Mouse (Mus musculus) macrophage (primary cell): ENCODE results near the gene Zfp385c. TPM values are rescaled to one million over a fixed set of nuclear protein-coding genes. Genes with fewer than 3 reads are reported as not detected.

Experiments
- H3K27ac ChIP-seq: fragments of 350-480 bp; formaldehyde crosslinking; 2 replicates; pipeline ENCODE4 v1.9.0; 2021
- H3K36me3 ChIP-seq: fragments of 350-480 bp; formaldehyde crosslinking; 2 replicates; pipeline ENCODE4 v1.9.0; 2021; ENCODE audit errors: inconsistent target
- H3K4me3 ChIP-seq: fragments of 350-480 bp; formaldehyde crosslinking; 2 replicates; pipeline ENCODE4 v1.9.0; 2021; ENCODE audit errors: inconsistent target
- H3K79me2 ChIP-seq: fragments of 350-480 bp; formaldehyde crosslinking; 2 replicates; pipeline ENCODE4 v1.9.0; 2021; ENCODE audit errors: inconsistent target
- WGBS: methylation state at CpG from one replicate; pipeline ENCODE4 v1.1.7; 2026; ENCODE audit warnings: inconsistent platforms; ENCODE audit not compliant: missing documents; 5-methylcytosine and 5-hydroxymethylcytosine counted together
- polyA plus RNA-seq: library from polyadenylated mRNA; stranded (reverse); fragments of 250-400 nt; gene quantifications from 3 replicates; pipeline ENCODE4 v1.2.4, GENCODE M21; 2018; ENCODE audit warnings: inconsistent platforms

The Zfp385c gene
- polyA plus RNA-seq, 1 experiment from 2014 or later = 1.2 TPM

DNA sequence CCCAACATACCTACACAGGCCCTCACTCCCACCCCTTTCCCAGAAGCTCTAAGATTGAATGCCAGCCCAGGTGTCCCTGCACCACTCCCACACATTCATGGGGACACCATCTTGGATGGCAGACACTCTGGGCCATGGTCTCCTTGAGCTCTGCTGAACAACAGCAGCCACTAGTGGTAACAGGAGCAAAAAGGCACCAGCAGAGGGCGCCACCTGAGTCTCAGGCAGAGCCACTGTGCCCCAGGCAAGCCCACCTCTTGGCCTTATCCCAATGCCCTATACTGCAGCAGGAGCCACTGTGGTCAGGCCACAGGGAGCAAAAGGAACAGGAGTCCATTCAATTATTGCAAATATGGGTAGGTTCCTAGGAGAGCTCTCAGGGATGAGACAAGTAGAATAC lies 46.0 kb downstream of the Zfp385c start:
- Histone ChIP-seq H3K36me3 (no peaks in the 10 kb centered on the region), H3K79me2 (no peaks in the 10 kb centered on the region), H3K27ac (no peak overlapping the region), H3K4me3 (no peak overlapping the region)
- 0% methylated on average over 1 of the region's 1 CpGs for WGBS

DNA sequence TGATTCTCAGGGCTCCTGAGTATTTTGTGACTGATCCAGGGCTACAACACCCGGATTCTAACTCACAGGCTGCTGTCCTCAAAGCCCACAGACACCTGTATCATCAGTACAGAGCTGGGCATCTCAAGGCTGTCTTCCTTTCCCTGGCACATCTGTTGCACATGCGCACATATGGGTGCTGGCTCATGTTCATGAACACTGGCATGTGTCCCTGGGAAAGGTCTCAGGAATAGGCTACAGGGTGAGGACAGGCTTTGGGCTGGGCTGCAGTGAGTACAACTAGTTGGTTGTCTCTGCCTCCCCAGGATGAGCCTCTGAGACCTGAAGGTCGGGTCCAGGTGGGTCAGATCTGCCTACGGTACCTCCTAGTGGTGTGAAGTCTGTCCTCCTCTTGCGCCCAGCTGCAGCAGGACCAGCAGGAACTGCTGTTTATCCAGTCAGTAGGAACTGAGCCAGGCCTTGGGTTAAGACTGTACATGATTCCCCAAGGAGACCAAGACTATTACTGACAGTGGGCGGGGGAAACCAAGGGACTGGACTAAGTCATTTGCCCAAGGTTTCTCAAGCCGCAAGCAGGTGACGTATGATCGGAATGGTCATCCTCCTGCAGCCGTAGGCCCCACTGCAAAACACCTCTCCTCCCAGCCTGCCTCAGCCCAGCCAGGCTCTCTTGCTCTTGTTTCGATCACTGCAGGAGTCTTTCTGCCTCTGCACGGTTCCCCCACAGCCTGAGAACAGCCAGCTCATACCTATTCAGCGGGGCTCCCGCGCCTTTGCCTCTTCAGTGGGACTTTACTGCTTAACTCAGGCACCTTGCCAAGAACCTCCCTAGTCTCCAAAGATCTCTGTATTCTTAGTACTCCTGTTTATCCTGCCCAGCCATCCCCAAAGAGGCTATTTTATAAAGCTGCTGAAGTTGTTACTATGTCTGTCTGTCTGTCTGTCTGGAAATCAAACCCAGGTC lies 48.4 kb downstream of the Zfp385c start:
- WGBS = 84% methylated on average over 15 of the region's 15 CpGs
- H3K27ac ChIP-seq = no peak overlapping the region
- H3K79me2 ChIP-seq = no peaks in the 10 kb centered on the region
- no peak overlapping the region for H3K4me3 ChIP-seq
- H3K36me3 ChIP-seq = no peaks in the 10 kb centered on the region

DNA sequence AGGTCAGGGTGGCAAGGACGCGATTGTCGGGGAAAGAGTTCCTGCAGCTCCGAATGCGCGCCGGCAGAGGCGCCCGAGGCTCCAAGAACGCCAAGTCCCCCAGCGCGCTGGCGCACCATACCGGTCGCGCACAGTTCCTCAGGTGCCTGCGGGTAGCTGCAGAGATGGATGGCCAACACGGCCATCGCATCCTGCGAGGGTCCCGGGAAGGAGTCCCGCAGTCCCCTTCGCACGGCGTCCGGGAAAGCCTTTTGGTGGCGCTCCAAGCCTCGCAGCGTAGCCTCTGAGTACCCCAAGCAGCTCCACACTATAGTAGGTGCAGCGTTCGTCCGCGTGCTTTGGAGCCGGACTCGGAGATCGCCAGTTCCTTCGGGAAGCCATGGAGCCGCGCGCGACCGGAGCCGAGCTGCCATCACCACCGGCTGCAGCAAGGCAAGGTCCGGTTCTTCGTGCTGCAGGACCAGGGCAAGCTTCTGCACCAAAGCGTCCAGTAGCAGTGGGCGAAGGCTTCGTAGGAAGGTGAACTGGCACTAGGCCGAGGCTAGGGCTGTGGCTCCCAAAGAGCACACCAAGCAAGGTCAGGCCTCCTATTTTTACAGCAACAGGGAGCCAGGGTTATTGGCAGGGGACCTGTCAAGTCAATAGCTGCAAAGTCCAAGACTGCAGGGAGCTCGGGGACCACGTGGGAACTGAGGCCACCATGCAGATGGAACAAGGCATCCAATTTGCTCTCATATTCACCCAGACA lies 51.9 kb downstream of the Zfp385c start:
- Histone ChIP-seq H3K36me3 (no peaks in the 10 kb centered on the region), H3K27ac (no peak overlapping the region), H3K4me3 (no peak overlapping the region), H3K79me2 (no peaks in the 10 kb centered on the region)
- WGBS = 15% methylated on average over 52 of the region's 52 CpGs

DNA sequence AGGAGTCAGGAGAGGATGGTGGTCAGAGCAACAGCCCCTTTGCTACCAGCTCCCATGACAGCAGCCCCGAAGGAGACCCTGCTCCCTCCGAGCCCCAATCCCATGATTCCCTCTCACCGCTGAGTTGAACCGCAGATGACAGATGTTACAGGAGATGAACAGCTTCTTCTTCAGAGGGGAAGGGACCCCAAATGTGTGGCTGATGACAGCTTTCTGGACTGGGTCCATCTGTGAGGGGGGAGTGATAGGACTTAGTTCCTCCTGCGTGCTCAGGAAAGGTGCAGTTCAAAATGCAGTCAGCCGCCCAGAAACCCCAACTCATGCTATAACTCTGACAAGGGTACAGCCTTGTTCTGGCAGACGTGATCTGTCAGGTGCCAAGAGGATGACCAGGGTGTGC lies 57.7 kb downstream of the Zfp385c start:
- 46% methylated on average over 6 of the region's 7 CpGs for WGBS
- no peaks in the 10 kb centered on the region for H3K79me2 ChIP-seq
- no peak overlapping the region for H3K4me3 ChIP-seq
- H3K36me3 ChIP-seq = no peaks in the 10 kb centered on the region
- no peak overlapping the region for H3K27ac ChIP-seq

DNA sequence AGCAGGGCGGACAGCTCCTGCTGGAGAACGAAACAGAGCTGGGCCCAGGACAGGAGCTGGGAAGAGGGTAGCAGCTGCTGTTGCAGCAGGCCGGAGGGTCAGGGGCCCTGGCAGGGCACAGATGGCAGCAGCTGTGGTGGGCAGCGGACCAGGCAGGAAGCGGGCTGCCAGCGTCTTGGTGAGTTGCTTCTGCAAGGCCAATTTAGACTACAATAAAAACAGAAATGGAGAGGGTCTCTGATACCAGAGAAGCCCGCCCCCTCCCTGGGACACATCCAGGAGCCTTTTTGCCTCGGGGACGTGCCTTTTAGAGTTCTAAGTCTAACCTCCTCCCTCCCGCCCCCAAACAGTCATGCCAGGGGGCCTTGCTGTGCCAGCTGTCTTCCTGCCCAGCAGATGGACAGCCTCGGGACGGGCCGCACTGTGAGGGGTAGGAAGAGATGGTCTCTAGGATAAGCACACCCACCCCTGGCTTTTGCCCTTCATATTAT lies 63.3 kb downstream of the Zfp385c start:
- H3K27ac ChIP-seq = no peak overlapping the region
- H3K4me3 ChIP-seq = no peak overlapping the region
- peaks cover 14% of the 10 kb centered on the region for H3K79me2 ChIP-seq
- 55% methylated on average over 13 of the region's 13 CpGs for WGBS
- H3K36me3 ChIP-seq = peaks cover 21% of the 10 kb centered on the region

DNA sequence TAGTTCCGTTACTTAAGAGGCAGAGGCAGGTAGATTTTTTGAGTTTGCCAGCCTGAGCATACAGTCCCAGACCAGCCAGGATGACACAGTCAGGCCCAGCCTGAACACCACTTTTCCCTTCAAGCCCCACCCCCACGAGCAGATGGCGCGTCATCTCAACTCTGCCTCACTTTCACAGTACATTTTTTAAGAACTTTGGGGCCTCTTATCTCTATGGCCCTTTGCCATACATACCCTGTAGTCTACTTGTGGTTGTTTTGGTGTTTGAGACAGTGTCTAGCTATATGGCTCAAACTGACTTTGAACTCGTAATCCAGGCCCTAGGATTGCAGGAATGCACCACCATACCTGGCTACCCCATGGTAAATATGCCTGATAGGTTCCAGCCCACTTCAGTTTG lies 64.2 kb downstream of the Zfp385c start:
- H3K79me2 ChIP-seq = peaks cover 22% of the 10 kb centered on the region
- WGBS = 98% methylated on average over 5 of the region's 5 CpGs
- H3K27ac ChIP-seq = no peak overlapping the region; the same call in 1 of the 2 replicates
- no peak overlapping the region for H3K4me3 ChIP-seq
- peaks cover 21% of the 10 kb centered on the region for H3K36me3 ChIP-seq

DNA sequence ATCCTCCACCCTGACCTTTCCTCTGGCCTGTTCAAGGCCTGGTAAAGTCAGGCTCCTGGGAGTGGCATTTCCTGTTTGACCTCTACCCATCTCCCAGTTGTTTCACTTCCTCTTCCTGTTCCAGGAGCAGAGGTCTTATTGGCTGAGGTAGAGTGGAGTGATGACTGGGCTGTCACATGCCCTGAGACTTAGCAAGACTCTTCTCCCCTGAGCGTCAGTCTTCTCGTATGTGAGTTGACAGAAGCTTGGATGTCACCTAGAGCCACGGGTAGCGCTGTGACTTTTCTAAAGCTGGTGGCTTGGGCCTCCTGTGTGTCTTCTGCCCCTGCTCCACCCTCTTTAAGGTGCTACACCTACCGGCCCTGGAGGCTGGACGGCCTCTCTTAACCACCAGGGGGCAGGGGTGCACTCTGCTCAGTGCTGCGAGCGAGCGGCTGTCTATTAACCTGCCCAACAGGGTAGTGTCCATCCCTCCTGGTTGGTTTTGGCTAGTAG lies 65.5 kb downstream of the Zfp385c start:
- Histone ChIP-seq H3K4me3 (no peak overlapping the region), H3K36me3 (peaks cover 21% of the 10 kb centered on the region), H3K27ac (peak overlapping the region; percentile 98), H3K79me2 (peaks cover 25% of the 10 kb centered on the region)
- 11% methylated on average over 9 of the region's 9 CpGs for WGBS

DNA sequence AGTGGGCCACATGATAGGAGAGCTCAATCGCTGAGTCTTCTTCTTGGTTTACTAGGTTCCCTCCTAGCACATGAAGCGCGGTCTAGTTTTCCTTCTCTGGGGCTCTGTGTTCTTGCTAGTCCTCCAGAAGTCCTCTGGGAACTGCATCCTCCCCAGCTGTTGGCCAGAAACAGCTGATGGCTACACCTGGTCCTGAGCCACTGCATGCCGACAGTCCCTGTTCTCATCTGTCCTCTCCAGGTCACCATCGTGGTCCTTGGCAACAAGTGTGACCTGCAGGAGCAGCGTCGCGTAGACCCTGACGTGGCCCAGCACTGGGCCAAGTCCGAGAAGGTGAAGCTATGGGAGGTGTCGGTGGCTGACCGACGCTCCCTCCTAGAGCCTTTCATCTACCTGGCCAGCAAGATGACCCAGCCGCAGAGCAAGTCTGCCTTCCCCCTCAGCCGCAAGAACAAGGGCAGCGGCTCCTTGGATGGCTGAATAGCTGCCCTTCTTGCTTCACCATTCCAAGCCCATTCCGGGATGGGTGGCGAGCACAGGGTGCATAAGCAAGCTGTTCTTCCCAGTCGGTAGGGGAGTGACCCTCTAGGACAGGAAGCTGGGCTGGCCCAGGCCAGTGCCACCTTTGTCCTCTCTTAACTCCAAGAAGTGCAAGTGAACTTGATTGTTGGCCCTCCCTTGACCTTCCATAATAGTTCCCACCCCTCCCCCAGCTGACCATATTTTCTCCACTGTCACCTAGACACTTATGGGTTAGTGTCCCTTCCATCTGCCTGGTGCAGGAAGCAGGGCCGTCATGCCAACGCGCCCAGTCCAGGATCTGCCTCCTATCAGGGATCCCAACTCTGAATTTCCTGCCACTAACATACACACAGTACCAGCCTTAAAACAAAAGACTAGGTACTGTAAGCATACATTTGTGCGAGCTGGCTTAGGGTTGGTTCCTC lies 66.2 kb downstream of the Zfp385c start:
- Histone ChIP-seq H3K4me3 (no peak overlapping the region), H3K27ac (peak overlapping the region; percentile 98), H3K79me2 (peaks cover 25% of the 10 kb centered on the region), H3K36me3 (peaks cover 21% of the 10 kb centered on the region)
- 88% methylated on average over 23 of the region's 23 CpGs for WGBS

DNA sequence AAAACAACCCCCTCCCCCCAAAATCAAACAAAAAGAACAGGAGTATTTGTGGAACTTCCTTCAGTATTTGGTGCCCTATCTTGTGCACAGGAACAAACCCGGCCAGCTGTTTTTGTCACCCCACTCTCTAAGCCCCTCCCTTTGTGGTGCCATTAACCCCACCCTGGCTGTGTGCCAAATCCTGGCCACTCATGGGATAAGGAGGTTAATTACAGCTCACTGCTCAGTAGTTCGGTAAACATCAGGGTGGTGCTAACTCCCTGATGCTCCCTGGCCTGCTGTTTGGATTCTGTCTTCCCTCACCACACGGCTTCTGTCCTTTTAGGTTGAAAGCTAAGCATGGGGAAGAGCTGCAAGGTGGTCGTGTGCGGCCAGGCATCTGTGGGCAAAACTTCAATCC lies 68.4 kb downstream of the Zfp385c start:
- H3K27ac ChIP-seq = peak overlapping the region; percentile 98
- peaks cover 21% of the 10 kb centered on the region for H3K36me3 ChIP-seq
- peak overlapping the region; percentile 98 for H3K4me3 ChIP-seq
- 58% methylated on average over 5 of the region's 5 CpGs for WGBS
- peaks cover 38% of the 10 kb centered on the region for H3K79me2 ChIP-seq

DNA sequence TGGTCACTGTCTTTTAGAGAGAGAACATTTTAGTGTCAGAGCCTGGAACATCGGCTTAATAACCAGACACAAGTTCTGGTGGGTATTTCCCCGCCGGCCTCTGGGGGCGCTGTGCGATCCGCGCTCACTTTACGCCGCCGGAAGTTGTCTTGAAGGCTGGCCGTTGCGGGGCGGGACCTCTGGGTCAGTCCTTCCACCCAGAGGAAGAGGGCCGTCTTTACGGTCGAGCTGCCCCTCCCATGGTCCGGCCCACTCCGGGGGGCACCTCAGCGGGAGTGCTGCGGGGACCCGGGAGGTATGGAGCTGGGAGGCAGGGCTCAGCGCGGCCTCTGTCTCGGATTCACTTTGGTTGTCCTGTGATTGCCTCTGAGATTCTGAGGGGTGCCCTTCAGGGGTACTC lies 69.5 kb downstream of the Zfp385c start:
- Histone ChIP-seq H3K4me3 (peak overlapping the region; percentile 98), H3K27ac (peak overlapping the region; percentile 98), H3K79me2 (peaks cover 50% of the 10 kb centered on the region), H3K36me3 (peaks cover 21% of the 10 kb centered on the region)
- 2% methylated on average over 23 of the region's 24 CpGs for WGBS

DNA sequence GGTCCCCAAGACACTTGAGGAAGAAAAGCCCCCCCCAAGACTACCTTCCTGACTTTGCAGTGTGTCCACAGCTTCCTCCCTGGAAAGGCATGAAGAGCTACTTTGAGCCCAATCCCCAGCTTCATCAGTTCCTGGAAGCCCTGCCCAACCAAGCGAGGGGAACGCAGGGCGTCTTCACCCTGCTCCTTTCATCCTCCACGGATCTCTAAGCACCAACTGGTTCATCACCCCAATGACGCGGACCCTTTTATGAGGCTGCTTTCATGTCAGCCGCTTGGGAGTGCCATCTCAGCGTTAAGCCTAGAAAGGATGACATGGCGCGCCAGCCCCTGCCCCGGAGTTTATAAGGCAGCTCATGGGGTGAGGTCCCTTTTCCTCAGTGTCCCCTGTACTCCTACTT lies 72.3 kb downstream of the Zfp385c start, which contains the start of gene Dnajc7:
TSS of gene Dnajc7 (minus strand) at position 187 of the 400 bp plus-strand sequence.
- H3K4me3 ChIP-seq = peak within 1 kb of the TSS; percentile 85
- 19% methylated on average over 11 of the region's 11 CpGs for WGBS
- peaks cover 9% of the 10 kb centered on the region for H3K36me3 ChIP-seq

DNA sequence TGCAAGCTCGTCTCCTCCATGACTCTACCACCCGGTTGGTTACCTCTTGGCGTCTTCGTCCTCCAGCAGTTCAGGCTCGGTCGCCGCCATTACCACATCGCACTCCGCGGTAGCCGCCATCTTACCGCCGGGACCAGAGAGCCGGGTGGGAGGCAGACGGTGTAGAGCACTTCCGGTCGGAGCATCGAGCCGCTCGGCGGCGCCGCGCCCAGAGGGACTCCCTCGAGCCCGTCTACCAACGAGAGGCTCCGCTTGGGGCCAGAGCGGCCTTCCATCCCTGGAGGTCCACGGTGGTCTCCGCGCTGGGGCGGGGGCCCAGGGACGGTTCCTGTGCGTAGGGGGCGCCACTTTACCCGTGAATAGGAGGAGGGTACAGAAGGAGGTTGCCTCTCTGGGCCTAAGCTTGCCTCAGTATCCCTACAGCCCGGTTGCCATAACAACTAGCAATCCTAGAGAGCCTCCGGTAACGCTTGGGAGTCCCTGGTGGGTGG lies 72.7 kb downstream of the Zfp385c start:
- WGBS = 0% methylated on average over 37 of the region's 40 CpGs
- Histone ChIP-seq H3K79me2 (peaks cover 74% of the 10 kb centered on the region), H3K4me3 (peak overlapping the region; percentile 85), H3K36me3 (peaks cover 4% of the 10 kb centered on the region), H3K27ac (peak overlapping the region; percentile 96)

More for the DNA sequence above, 72.3 kb downstream of the Zfp385c start, which contains the start of gene Dnajc7:
- Histone ChIP-seq H3K27ac (peak within 1 kb of the TSS; percentile 96), H3K79me2 (peaks cover 74% of the 10 kb centered on the region)

DNA sequence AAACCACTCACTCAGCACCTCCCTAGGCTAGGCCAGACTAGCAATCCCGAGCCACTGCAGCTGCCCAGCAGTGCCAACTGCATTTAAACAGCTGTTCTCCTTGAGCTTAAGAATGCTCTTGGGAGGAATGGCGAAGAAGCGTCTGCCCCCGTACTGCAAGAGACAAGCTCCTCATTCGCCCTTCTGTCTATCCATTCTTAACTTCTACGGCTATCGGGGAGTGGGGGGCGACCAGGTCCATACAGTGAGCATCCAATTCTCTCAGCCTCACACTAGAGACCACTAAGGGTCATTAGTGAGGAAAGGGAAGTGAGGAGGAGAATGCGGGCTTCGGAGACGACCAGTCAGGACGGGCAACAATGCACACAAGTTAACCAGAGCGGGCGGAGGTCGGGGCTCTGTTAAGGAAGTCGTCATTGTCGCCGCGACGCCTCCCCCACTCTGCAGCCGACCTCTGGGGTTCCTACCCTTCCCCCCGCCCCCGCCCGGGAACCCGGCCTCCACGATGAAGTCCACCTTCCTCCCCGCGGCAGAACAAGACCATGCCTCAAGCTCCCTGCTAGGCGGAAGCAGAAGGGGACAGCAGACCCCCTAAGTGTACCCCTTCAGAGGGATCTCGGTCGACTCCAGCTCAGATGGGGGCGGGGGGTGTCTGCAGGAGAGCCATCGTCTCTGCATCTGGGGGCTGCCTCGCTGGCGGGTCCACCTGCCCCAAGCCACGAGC lies 73.3 kb downstream of the Zfp385c start, which contains the start of gene Nkiras2:
TSS of gene Nkiras2 (plus strand) at position 484 of the 724 bp plus-strand sequence.
- Histone ChIP-seq H3K4me3 (peak within 1 kb of the TSS; percentile 85), H3K36me3 (no peaks in the 10 kb centered on the region), H3K79me2 (peaks cover 74% of the 10 kb centered on the region), H3K27ac (peak within 1 kb of the TSS; percentile 96)
- WGBS = 2% methylated on average over 35 of the region's 36 CpGs
